Mouse (Mus musculus): ENCODE measurements around the gene Lmntd1.

DNA sequence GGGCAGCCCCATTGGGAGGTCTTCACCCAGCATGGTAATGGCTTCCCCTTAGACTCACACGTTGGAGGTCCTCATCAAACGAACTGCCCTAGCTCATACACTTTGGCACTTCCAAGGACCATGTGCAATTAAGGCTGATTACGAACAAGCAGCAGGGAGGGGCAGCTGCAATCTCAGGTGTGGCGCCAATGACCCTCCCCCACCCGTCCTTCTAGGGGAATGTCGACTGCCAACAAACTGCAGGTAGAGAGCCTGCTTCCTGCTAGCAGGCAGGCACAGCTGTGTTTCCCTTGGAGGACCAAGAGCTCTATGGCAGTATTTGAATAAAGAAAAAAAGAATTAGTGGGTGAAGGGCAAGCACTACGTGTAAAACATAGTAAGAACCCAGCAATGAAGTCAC is 289.6 kb downstream of the Lmntd1 start:
- TF ChIP-seq POLR2A (IDR thresholded peaks at IDR 0.05; ENCODE audit: insufficient read depth, low read depth, low read length) (no peak), CTCF (IDR thresholded peaks at IDR 0.05; ENCODE audit: insufficient read depth, low read depth, low read length) (no peak)

Data from olfactory bulb, adult 2 months (tissue).